Mouse (Mus musculus) forebrain, postnatal 0 days (tissue): Measurements from ENCODE around the gene Ift88. TPM values are rescaled to one million over a fixed set of nuclear protein-coding genes. Genes with fewer than 3 reads are reported as not detected.

ENCODE experiments used
- ATAC-seq: fragments of 200-750 bp; cut with Nextera tagmentation; 2 replicates; pipeline ENCODE4 v1.8.0; 2017; ENCODE audit warnings: mild to moderate bottlenecking, moderate library complexity
- DNase-seq: peaks from one replicate; pipeline ENCODE4 v3.0.0-alpha.2; 2015
- H3K27ac ChIP-seq: fragments of 300-500 bp; sonication (generic); 2 replicates; pipeline ENCODE4 v1.5.1; 2014; ENCODE audit warnings: low read depth, mild to moderate bottlenecking, antibody characterized with exemption, low read length, moderate library complexity, mixed read lengths
- H3K27me3 ChIP-seq: fragments of 300-500 bp; sonication (generic); 2 replicates; pipeline ENCODE4 v1.6.1; 2014; ENCODE audit warnings: mild to moderate bottlenecking, low read length, mixed read lengths; ENCODE audit not compliant: insufficient read depth
- H3K36me3 ChIP-seq: fragments of 300-500 bp; sonication (generic); 2 replicates; pipeline ENCODE4 v1.6.1; 2014; ENCODE audit warnings: mild to moderate bottlenecking, moderate library complexity; ENCODE audit not compliant: insufficient read depth
- H3K4me1 ChIP-seq: fragments of 300-500 bp; sonication (generic); 2 replicates; pipeline ENCODE4 v1.6.1; 2014; ENCODE audit warnings: antibody characterized with exemption; ENCODE audit not compliant: insufficient read depth
- H3K4me2 ChIP-seq: fragments of 300-500 bp; sonication (generic); 2 replicates; pipeline ENCODE4 v1.6.1; 2014; ENCODE audit warnings: low read depth, mild to moderate bottlenecking, moderate library complexity
- H3K4me3 ChIP-seq: fragments of 300-500 bp; sonication (generic); 2 replicates; pipeline ENCODE4 v1.5.1; 2014; ENCODE audit warnings: low read depth, low read length, mixed read lengths
- H3K9ac ChIP-seq: fragments of 300-500 bp; sonication (generic); 2 replicates; pipeline ENCODE4 v1.6.1; 2014; ENCODE audit warnings: mild to moderate bottlenecking
- H3K9me3 ChIP-seq: fragments of 300-500 bp; sonication (generic); 2 replicates; pipeline ENCODE4 v1.6.1; 2016; ENCODE audit warnings: low read length
- CTCF ChIP-seq: sonication (generic); IDR thresholded peaks from 2 replicates; pipeline ENCODE4 v1.5.1; 2016; ENCODE audit warnings: antibody characterized with exemption, control low read depth, low read depth
- whole genome bisulfite sequencing: fragments of 180-500 bp; shearing (Covaris S2); extraction: QIAGEN DNeasy Blood & Tissue Kit; methylation state at CpG from one replicate; pipeline ENCODE4 v1.1.7; 2014; 5-methylcytosine and 5-hydroxymethylcytosine counted together
- polyA plus RNA-seq: library from polyadenylated mRNA; unstranded; fragments of >200 nt; fragmentation: Nextera tagmentation; extraction: Ambion mirVana; gene quantifications from 2 replicates; pipeline ENCODE4 v1.2.1, GENCODE M21; 2015
- total RNA-seq: library from RNA; depleted of rRNA; stranded (reverse); fragments of >200 nt; gene quantifications from 2 replicates; pipeline ENCODE4 v1.2.3, GENCODE M21; 2014; rRNA removed

Gene Ift88
- 14.8 and 20.8 TPM in 2 replicates for total RNA-seq
- polyA plus RNA-seq = 10.6 and 15.0 TPM in 2 replicates

- TF ChIP-seq CTCF = peak; percentile 30; the same call in 1 of the 2 replicates
- 3% methylated on average over 42 of the region's 42 CpGs for WGBS
- DNase-seq (peak; percentile 93), ATAC-seq (peak; percentile 99)
- Histone ChIP-seq H3K36me3 (no peaks in the 10 kb centered on the region), H3K27ac (peak within 1 kb of the TSS; percentile 57), H3K27me3 (no peaks in the 10 kb centered on the region), H3K4me2 (peak within 1 kb of the TSS; percentile 52), H3K4me3 (peak within 1 kb of the TSS; percentile 71), H3K9ac (peak within 1 kb of the TSS; percentile 65), H3K4me1 (no peaks in the 10 kb centered on the region), H3K9me3 (no peaks in the 10 kb centered on the region)
Observed at GRCm38 (mm10) chr14:57423432-57424211, at the start of gene Ift88. Ift88 (plus strand) TSS chr14:57424062.

- H3K4me3 ChIP-seq = no peak overlapping the region
- ATAC-seq (no peak), DNase-seq (no peak)
- H3K9me3 ChIP-seq = no peaks in the 10 kb centered on the region
- 82% methylated on average over 9 of the region's 9 CpGs for WGBS
- TF ChIP-seq CTCF = no peak
- no peaks in the 10 kb centered on the region for H3K36me3 ChIP-seq
- H3K9ac ChIP-seq = no peak overlapping the region
- no peaks in the 10 kb centered on the region for H3K27me3 ChIP-seq
- H3K4me2 ChIP-seq = no peak overlapping the region
- H3K27ac ChIP-seq = no peak overlapping the region
- H3K4me1 ChIP-seq = no peaks in the 10 kb centered on the region
Observed at GRCm38 (mm10) chr14:57375205-57375604, 48.7 kb upstream of the Ift88 start.

DNA sequence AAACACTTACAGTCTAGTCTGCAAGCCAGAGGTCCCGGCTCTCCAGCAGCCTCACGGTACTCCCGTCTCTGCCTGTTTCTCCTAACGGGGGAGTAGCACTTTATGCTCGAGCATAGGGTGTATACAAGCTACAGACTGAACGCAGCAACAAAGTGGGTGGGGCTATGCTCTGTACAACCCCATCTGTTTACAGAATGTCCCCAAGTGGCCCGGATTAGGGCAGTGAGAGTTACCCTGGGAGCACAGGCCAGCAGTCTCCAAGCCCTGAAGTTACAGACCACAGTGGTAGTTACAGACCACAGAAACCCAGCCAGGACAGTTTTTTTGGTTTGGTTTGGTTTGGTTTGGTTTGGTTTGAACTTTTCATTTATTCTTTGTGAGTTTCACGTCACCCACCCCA lies 47.8 kb upstream of the Ift88 start:
- 72% methylated on average over 8 of the region's 8 CpGs for WGBS
- H3K9me3 ChIP-seq = no peaks in the 10 kb centered on the region
- no peak overlapping the region for H3K4me3 ChIP-seq
- DNase-seq = no peak
- H3K4me2 ChIP-seq = no peak overlapping the region
- H3K27ac ChIP-seq = no peak overlapping the region
- no peak overlapping the region for H3K9ac ChIP-seq
- H3K27me3 ChIP-seq = no peaks in the 10 kb centered on the region
- no peaks in the 10 kb centered on the region for H3K36me3 ChIP-seq
- H3K4me1 ChIP-seq = no peaks in the 10 kb centered on the region
- no peak for TF ChIP-seq CTCF
- ATAC-seq = no peak

DNA sequence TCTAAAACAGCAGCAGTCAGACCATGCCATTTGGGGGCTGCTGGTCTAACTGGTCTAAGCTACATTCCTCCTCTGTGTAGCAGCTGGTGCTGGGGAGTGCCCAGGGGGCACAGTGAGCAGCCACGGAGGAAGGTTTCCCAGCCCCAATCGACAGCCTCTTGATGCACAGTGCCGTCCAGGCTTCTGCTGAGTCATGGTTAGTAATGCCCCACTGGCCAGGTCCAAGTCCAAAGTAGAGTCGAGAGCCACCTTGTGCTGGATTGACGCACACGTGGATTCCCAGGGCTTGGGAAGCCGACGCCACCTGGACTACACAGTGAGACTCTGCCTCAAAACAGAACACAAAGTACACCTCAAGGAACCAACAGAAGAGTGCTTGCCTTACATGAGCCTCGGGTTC lies 46.9 kb upstream of the Ift88 start:
- TF ChIP-seq CTCF = no peak
- H3K9ac ChIP-seq = no peak overlapping the region
- no peaks in the 10 kb centered on the region for H3K36me3 ChIP-seq
- no peak overlapping the region for H3K27ac ChIP-seq
- no peak for DNase-seq
- no peak overlapping the region for H3K4me3 ChIP-seq
- no peaks in the 10 kb centered on the region for H3K4me1 ChIP-seq
- ATAC-seq = no peak
- no peak overlapping the region for H3K4me2 ChIP-seq
- 80% methylated on average over 9 of the region's 9 CpGs for WGBS
- H3K27me3 ChIP-seq = no peaks in the 10 kb centered on the region
- H3K9me3 ChIP-seq = no peaks in the 10 kb centered on the region

- Histone ChIP-seq H3K9ac (no peak overlapping the region), H3K4me2 (no peak overlapping the region), H3K27me3 (no peaks in the 10 kb centered on the region), H3K4me3 (no peak overlapping the region), H3K4me1 (no peaks in the 10 kb centered on the region), H3K27ac (no peak overlapping the region), H3K36me3 (no peaks in the 10 kb centered on the region), H3K9me3 (no peaks in the 10 kb centered on the region)
- ATAC-seq = no peak
- no peak for TF ChIP-seq CTCF
- no peak for DNase-seq
- 88% methylated on average over 5 of the region's 5 CpGs for WGBS
Observed at GRCm38 (mm10) chr14:57377531-57377930, 46.3 kb upstream of the Ift88 start.

- DNase-seq = no peak
Observed at GRCm38 (mm10) chr14:57385667-57386066, 38.2 kb upstream of the Ift88 start.

GRCm38 (mm10) chr14:57386758-57387561 lies 36.9 kb upstream of the Ift88 start:
- Histone ChIP-seq H3K27ac (no peak overlapping the region), H3K36me3 (no peaks in the 10 kb centered on the region), H3K27me3 (no peaks in the 10 kb centered on the region), H3K4me2 (no peak overlapping the region), H3K9ac (no peak overlapping the region), H3K4me1 (no peaks in the 10 kb centered on the region), H3K4me3 (no peak overlapping the region), H3K9me3 (no peaks in the 10 kb centered on the region)
- ATAC-seq (no peak), DNase-seq (no peak)
- WGBS = 59% methylated on average over 14 of the region's 14 CpGs
- no peak for TF ChIP-seq CTCF

More at GRCm38 (mm10) chr14:57385667-57386066, 38.2 kb upstream of the Ift88 start:
- TF ChIP-seq CTCF = no peak
- H3K27ac ChIP-seq = no peak overlapping the region
- H3K27me3 ChIP-seq = no peaks in the 10 kb centered on the region
- H3K36me3 ChIP-seq = no peaks in the 10 kb centered on the region
- no peak for ATAC-seq
- no peak overlapping the region for H3K4me3 ChIP-seq
- H3K9ac ChIP-seq = no peak overlapping the region
- 87% methylated on average over 5 of the region's 5 CpGs for WGBS
- no peak overlapping the region for H3K4me2 ChIP-seq
- no peaks in the 10 kb centered on the region for H3K4me1 ChIP-seq
- no peaks in the 10 kb centered on the region for H3K9me3 ChIP-seq
